8 mouse cellular contexts compared by ENCODE assay signal in the genomic region with DNA sequence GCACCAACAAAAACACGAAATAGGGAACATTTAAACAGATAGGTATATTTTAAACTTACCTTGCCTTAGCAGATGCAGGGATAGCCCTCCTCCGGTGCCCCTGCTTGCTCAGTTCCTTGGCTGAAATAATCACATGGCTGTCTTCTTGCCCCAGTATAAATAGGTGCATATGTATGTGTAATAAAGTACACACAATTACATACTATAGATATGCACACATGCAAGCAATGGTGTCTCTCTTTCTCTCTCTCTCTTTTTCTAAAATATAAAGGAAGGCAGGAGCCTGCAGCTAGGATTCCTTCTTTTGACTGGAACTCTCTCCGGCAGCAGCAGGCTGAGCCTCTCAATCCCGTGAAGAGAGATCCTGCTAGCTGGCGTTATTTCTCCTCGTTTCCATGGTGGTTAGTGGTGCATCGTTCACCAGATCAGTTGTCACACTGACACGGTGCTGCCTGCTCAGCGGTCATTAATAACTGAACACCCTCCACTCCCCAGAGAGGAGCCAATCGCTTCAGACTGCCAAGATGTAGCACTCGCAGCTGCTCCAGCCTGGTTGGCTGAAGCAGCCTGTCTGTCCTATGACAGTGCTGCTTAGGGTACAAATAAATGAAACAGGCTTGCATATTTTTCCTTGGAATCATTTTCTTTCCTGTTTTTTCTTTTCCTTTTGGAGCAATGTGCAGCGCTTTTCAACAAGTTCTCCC. TPM values are rescaled to one million over a fixed set of nuclear protein-coding genes. Genes with fewer than 3 reads are reported as not detected.
DNase-seq lines count a peak whose midpoint lies in the region; ATAC-seq and TF ChIP-seq lines count a peak whose summit lies in the region.

No protein-coding gene starts in this region.

- peak overlapping the region; percentile 35 for H3ac ChIP-seq in C2C12 (ENCODE audit: control insufficient read depth, insufficient read length, low read depth)

- H3K4me1 ChIP-seq in forebrain, embryonic 11.5 days (replicated peaks; ENCODE audit: control insufficient read depth, insufficient read depth, low read length): peaks cover 12% of the 10 kb centered on the region
- peaks cover 6% of the 10 kb centered on the region for H3K4me1 ChIP-seq in heart, embryonic 16.5 days (ENCODE audit: control insufficient read depth, insufficient read depth, low read length)
- H3K4me1 ChIP-seq in liver, embryonic 12.5 days: no peaks in the 10 kb centered on the region
- peaks cover 8% of the 10 kb centered on the region; the same call in 1 of the 2 replicates for H3K4me1 ChIP-seq in neural tube, embryonic 11.5 days (ENCODE audit: control insufficient read depth, insufficient read depth, low read length)

- H3K27ac ChIP-seq in forebrain, embryonic 11.5 days (ENCODE audit: low read depth, low read length): no peak overlapping the region
- no peak overlapping the region for H3K27ac ChIP-seq in heart, embryonic 16.5 days (ENCODE audit: low read length)
- peak overlapping the region; percentile 33; the same call in 1 of the 2 replicates for H3K27ac ChIP-seq in liver, embryonic 12.5 days
- peak overlapping the region; percentile 51 for H3K27ac ChIP-seq in neural tube, embryonic 11.5 days (ENCODE audit: low read depth, low read length)

- no peaks in the 10 kb centered on the region for H3K79me3 ChIP-seq in C2C12 (ENCODE audit: low read depth)

- peak overlapping the region; percentile 55 for H3K4me2 ChIP-seq in forebrain, embryonic 11.5 days (ENCODE audit: low read depth, low read length, severe bottlenecking)
- H3K4me2 ChIP-seq in heart, embryonic 16.5 days (ENCODE audit: low read depth, low read length): peak overlapping the region; percentile 69
- H3K4me2 ChIP-seq in liver, embryonic 12.5 days: peak overlapping the region; percentile 33
- H3K4me2 ChIP-seq in neural tube, embryonic 11.5 days (ENCODE audit: low read depth): peak overlapping the region; percentile 53

- no peak for TF ChIP-seq CTCF in C2C12 (IDR thresholded peaks at IDR 0.05; ENCODE audit: control insufficient read depth, insufficient read depth, insufficient read length)

- H3K9me3 ChIP-seq in forebrain, embryonic 11.5 days (ENCODE audit: control insufficient read depth, low read length): no peaks in the 10 kb centered on the region
- H3K9me3 ChIP-seq in heart, embryonic 16.5 days (replicated peaks; ENCODE audit: control insufficient read depth, low read length): no peaks in the 10 kb centered on the region
- H3K9me3 ChIP-seq in liver, embryonic 12.5 days (replicated peaks): no peaks in the 10 kb centered on the region
- no peaks in the 10 kb centered on the region for H3K9me3 ChIP-seq in neural tube, embryonic 11.5 days (ENCODE audit: control insufficient read depth, low read length)

- H3K36me3 ChIP-seq in C2C12 (ENCODE audit: control insufficient read depth, insufficient read depth): no peaks in the 10 kb centered on the region
- H3K36me3 ChIP-seq in forebrain, embryonic 11.5 days (ENCODE audit: control insufficient read depth, insufficient read depth, low read length): no peaks in the 10 kb centered on the region
- no peaks in the 10 kb centered on the region for H3K36me3 ChIP-seq in heart, embryonic 16.5 days (ENCODE audit: control insufficient read depth, insufficient read depth)
- no peaks in the 10 kb centered on the region for H3K36me3 ChIP-seq in liver, embryonic 12.5 days
- no peaks in the 10 kb centered on the region for H3K36me3 ChIP-seq in neural tube, embryonic 11.5 days (ENCODE audit: control insufficient read depth, insufficient read depth, low read length)

- ATAC-seq in forebrain, embryonic 11.5 days (replicated peaks; ENCODE audit: low FRiP score): peak; percentile 81
- ATAC-seq in heart, embryonic 16.5 days (replicated peaks; ENCODE audit: extremely low read depth, insufficient read depth, low FRiP score): peak; percentile 83
- ATAC-seq in liver, embryonic 12.5 days: peak; percentile 63; the same call in 1 of the 2 replicates
- ATAC-seq in neural tube, embryonic 11.5 days (ENCODE audit: insufficient read depth, low FRiP score, low TSS enrichment): peak; percentile 90

- 22% methylated on average over 12 of the region's 12 CpGs for WGBS in forebrain, embryonic 11.5 days
- WGBS in heart, embryonic 16.5 days: 14% methylated on average over 12 of the region's 12 CpGs
- WGBS in liver, embryonic 12.5 days (ENCODE audit: insufficient replicate concordance): 37% methylated on average over 12 of the region's 12 CpGs
- WGBS in neural tube, embryonic 11.5 days: 19% methylated on average over 12 of the region's 12 CpGs

- H3K4me3 ChIP-seq in C2C12 (ENCODE audit: insufficient read depth, poor library complexity, severe bottlenecking): no peak overlapping the region
- peak overlapping the region; percentile 28 for H3K4me3 ChIP-seq in forebrain, embryonic 11.5 days (ENCODE audit: low read depth, low read length)
- H3K4me3 ChIP-seq in heart, embryonic 16.5 days (ENCODE audit: low read length): peak overlapping the region; percentile 59
- H3K4me3 ChIP-seq in liver, embryonic 12.5 days: peak overlapping the region; percentile 27; the same call in 1 of the 2 replicates
- peak overlapping the region; percentile 42 for H3K4me3 ChIP-seq in neural tube, embryonic 11.5 days (ENCODE audit: low read depth, low read length)

- peak; percentile 79 for DNase-seq in brain, embryonic 18.5 days (ENCODE audit: low read depth, low spot score)
- DNase-seq in forebrain, embryonic 11.5 days (ENCODE audit: low spot score): peak; percentile 61
- DNase-seq in kidney, postnatal 36 days: peak; percentile 37 to 41
- DNase-seq in neural tube, embryonic 11.5 days (ENCODE audit: low spot score): peak; percentile 67
- no peak for DNase-seq in thymus, postnatal 0 days (ENCODE audit: low spot score)

- H3K79me2 ChIP-seq in C2C12 (ENCODE audit: control insufficient read depth, insufficient read depth): no peaks in the 10 kb centered on the region

- no peaks in the 10 kb centered on the region for H3K27me3 ChIP-seq in C2C12 (ENCODE audit: control insufficient read depth, insufficient read depth, insufficient read length)
- no peaks in the 10 kb centered on the region for H3K27me3 ChIP-seq in forebrain, embryonic 11.5 days (ENCODE audit: control insufficient read depth, insufficient read depth, low read length)
- H3K27me3 ChIP-seq in heart, embryonic 16.5 days (ENCODE audit: control insufficient read depth, insufficient read depth, low read length): no peaks in the 10 kb centered on the region
- no peaks in the 10 kb centered on the region for H3K27me3 ChIP-seq in liver, embryonic 12.5 days (replicated peaks)
- no peaks in the 10 kb centered on the region for H3K27me3 ChIP-seq in neural tube, embryonic 11.5 days (ENCODE audit: control insufficient read depth, insufficient read depth, low read length)

- peak overlapping the region; percentile 62 for H3K9ac ChIP-seq in forebrain, embryonic 11.5 days (ENCODE audit: low read length)
- H3K9ac ChIP-seq in heart, embryonic 16.5 days (ENCODE audit: low read length): peak overlapping the region; percentile 55
- H3K9ac ChIP-seq in liver, embryonic 12.5 days: no peak overlapping the region
- peak overlapping the region; percentile 51 for H3K9ac ChIP-seq in neural tube, embryonic 11.5 days (ENCODE audit: low read length)

TF ChIP-seq in C2C12, 6 proteins besides CTCF, POLR2A, EP300 and RAD21:
- TF ChIP-seq USF1 (IDR thresholded peaks at IDR 0.05; ENCODE audit: low read depth) (no peak), MAX (IDR thresholded peaks at IDR 0.05) (no peak), FOSL1 (IDR thresholded peaks at IDR 0.05; ENCODE audit: insufficient read depth, low read length, poor library complexity, severe bottlenecking) (no peak)

RNA-seq across cellular contexts. Expression of a gene that starts 0.6 kb away (rescaled TPM):
- 0.15 TPM for polyA plus RNA-seq in C2C12 (2012; fragmentation: generic; extraction: Trizol)
- polyA plus RNA-seq in forebrain, embryonic 11.5 days (2014; fragmentation: Nextera tagmentation; extraction: Ambion mirVana): 23.5 and 24.0 TPM in 2 replicates
- polyA plus RNA-seq in heart, embryonic 16.5 days (2015; fragmentation: Nextera tagmentation; extraction: Ambion mirVana): 3.3 and 4.5 TPM in 2 replicates
- polyA plus RNA-seq in liver, embryonic 12.5 days (2016; fragmentation: Nextera tagmentation; extraction: Ambion mirVana): 3.1 and 3.6 TPM in 2 replicates
- polyA plus RNA-seq in neural tube, embryonic 11.5 days (2014; fragmentation: Nextera tagmentation; extraction: Ambion mirVana): 53.5 and 57.2 TPM in 2 replicates
- 0.51 and 0.55 TPM in 2 replicates for polyA plus RNA-seq in thymus, postnatal 0 days (2015; fragmentation: Nextera tagmentation; extraction: Ambion mirVana)

Comparison
In these comparisons a context has a peak if more than half of its experiments do, and no peak if none do; other contexts are left out.
1. H3K27ac ChIP-seq: peak in liver, embryonic 12.5 days (single experiment) and neural tube, embryonic 11.5 days (single experiment); none in forebrain, embryonic 11.5 days (single experiment) and heart, embryonic 16.5 days (single experiment).
2. Peak in every context shown above with its lines, with median percentiles within 50 percentile points of each other: ATAC-seq and H3K4me2 ChIP-seq.